In the genomic region with DNA sequence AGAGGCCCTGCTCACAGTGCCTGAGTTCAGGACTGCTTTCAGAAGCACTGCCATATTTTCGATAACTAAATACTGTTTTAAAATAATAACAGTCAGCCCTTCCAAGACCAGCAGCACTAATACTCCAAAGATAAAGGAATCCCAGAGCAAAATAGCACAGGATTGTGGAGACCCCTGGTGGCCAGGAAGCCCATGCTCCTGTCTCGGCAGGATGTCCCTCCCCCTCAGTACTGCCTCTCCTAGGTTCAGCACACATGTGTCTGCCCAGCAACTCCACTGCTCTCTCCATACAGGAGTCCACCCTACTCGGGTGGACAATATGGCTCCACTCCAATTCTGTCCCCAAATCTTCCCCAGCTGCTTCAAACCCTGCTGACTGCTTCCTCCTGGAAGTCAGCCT, we compare ENCODE assay signal across 8 mouse cellular contexts. TPM values are rescaled to one million over a fixed set of nuclear protein-coding genes. Genes with fewer than 3 reads are reported as not detected.
A peak's percentile ranks its signal among the peaks of the same experiment; 100 is the strongest.
DNase-seq lines count a peak whose midpoint lies in the region; ATAC-seq and TF ChIP-seq lines count a peak whose summit lies in the region.

No protein-coding gene starts in this region.

- peak; percentile 92 for TF ChIP-seq CTCF in hindbrain, postnatal 0 days (IDR thresholded peaks at IDR 0.05; ENCODE audit: low read depth)

- H3K36me3 ChIP-seq in intestine, embryonic 14.5 days (ENCODE audit: control insufficient read depth, insufficient read depth, low read length): 0 out of 2 replicates have a peak, but pooled peaks cover 4% of the 10 kb centered on the region
- no peaks in the 10 kb centered on the region for H3K36me3 ChIP-seq in intestine, embryonic 16.5 days (ENCODE audit: control insufficient read depth, insufficient read depth, low read length)
- H3K36me3 ChIP-seq in forebrain, embryonic 16.5 days (ENCODE audit: control insufficient read depth, insufficient read depth): no peaks in the 10 kb centered on the region
- no peaks in the 10 kb centered on the region for H3K36me3 ChIP-seq in hindbrain, postnatal 0 days (ENCODE audit: insufficient read depth, low read length)
- no peaks in the 10 kb centered on the region for H3K36me3 ChIP-seq in limb, embryonic 14.5 days (ENCODE audit: control insufficient read depth, insufficient read depth, low read length)
- no peaks in the 10 kb centered on the region for H3K36me3 ChIP-seq in neural tube, embryonic 12.5 days

- no peak overlapping the region for H3K4me3 ChIP-seq in intestine, embryonic 14.5 days (ENCODE audit: low read depth, low read length)
- H3K4me3 ChIP-seq in intestine, embryonic 16.5 days (ENCODE audit: low read length): no peak overlapping the region
- H3K4me3 ChIP-seq in forebrain, embryonic 16.5 days (replicated peaks; ENCODE audit: low read length): no peak overlapping the region
- H3K4me3 ChIP-seq in hindbrain, postnatal 0 days (ENCODE audit: low read length): no peak overlapping the region
- H3K4me3 ChIP-seq in limb, embryonic 14.5 days (replicated peaks; ENCODE audit: low read length): no peak overlapping the region
- no peak overlapping the region for H3K4me3 ChIP-seq in neural tube, embryonic 12.5 days

- peak; percentile 52; the same call in 1 of the 2 replicates for ATAC-seq in intestine, embryonic 14.5 days (replicated peaks; ENCODE audit: low FRiP score, low TSS enrichment, low read depth)
- ATAC-seq in intestine, embryonic 16.5 days: no peak
- peak; percentile 65 for ATAC-seq in forebrain, embryonic 16.5 days
- ATAC-seq in hindbrain, postnatal 0 days: peak; percentile 74
- ATAC-seq in limb, embryonic 14.5 days (ENCODE audit: low FRiP score, low read depth): peak; percentile 75; the same call in 1 of the 2 replicates
- 0 out of 2 replicates have a peak, but pooled peaks have one; percentile 53 for ATAC-seq in neural tube, embryonic 12.5 days (ENCODE audit: low FRiP score, low read depth)

- TF ChIP-seq POLR2A in limb, embryonic 14.5 days (IDR thresholded peaks at IDR 0.05; ENCODE audit: borderline replicate concordance, extremely low read depth, insufficient read depth, insufficient read length): no peak

- peaks cover 4% of the 10 kb centered on the region; the same call in 1 of the 2 replicates for H3K4me1 ChIP-seq in intestine, embryonic 14.5 days (replicated peaks; ENCODE audit: control insufficient read depth, insufficient read depth, low read length)
- no peaks in the 10 kb centered on the region for H3K4me1 ChIP-seq in intestine, embryonic 16.5 days (ENCODE audit: control insufficient read depth, insufficient read depth, low read length)
- H3K4me1 ChIP-seq in forebrain, embryonic 16.5 days (replicated peaks; ENCODE audit: control insufficient read depth, insufficient read depth, low read length): no peaks in the 10 kb centered on the region
- no peaks in the 10 kb centered on the region for H3K4me1 ChIP-seq in hindbrain, postnatal 0 days (ENCODE audit: insufficient read depth, low read length)
- no peaks in the 10 kb centered on the region for H3K4me1 ChIP-seq in limb, embryonic 14.5 days (ENCODE audit: control insufficient read depth, insufficient read depth, low read length)
- no peaks in the 10 kb centered on the region for H3K4me1 ChIP-seq in neural tube, embryonic 12.5 days

- no peak overlapping the region for H3K9ac ChIP-seq in intestine, embryonic 14.5 days (ENCODE audit: low read length)
- H3K9ac ChIP-seq in intestine, embryonic 16.5 days (ENCODE audit: low read depth, low read length): no peak overlapping the region
- no peak overlapping the region for H3K9ac ChIP-seq in forebrain, embryonic 16.5 days (replicated peaks; ENCODE audit: low read depth, low read length)
- H3K9ac ChIP-seq in hindbrain, postnatal 0 days (replicated peaks; ENCODE audit: low read length): no peak overlapping the region
- H3K9ac ChIP-seq in limb, embryonic 14.5 days (ENCODE audit: low read depth, low read length, severe bottlenecking): no peak overlapping the region
- no peak overlapping the region for H3K9ac ChIP-seq in neural tube, embryonic 12.5 days

- no peaks in the 10 kb centered on the region for H3K27me3 ChIP-seq in intestine, embryonic 14.5 days (replicated peaks; ENCODE audit: control insufficient read depth, insufficient read depth, low read length)
- no peaks in the 10 kb centered on the region for H3K27me3 ChIP-seq in intestine, embryonic 16.5 days (replicated peaks; ENCODE audit: control insufficient read depth, insufficient read depth, low read length)
- no peaks in the 10 kb centered on the region for H3K27me3 ChIP-seq in forebrain, embryonic 16.5 days (replicated peaks; ENCODE audit: control insufficient read depth, insufficient read depth, low read length)
- no peaks in the 10 kb centered on the region for H3K27me3 ChIP-seq in hindbrain, postnatal 0 days (ENCODE audit: insufficient read depth, low read length)
- no peaks in the 10 kb centered on the region for H3K27me3 ChIP-seq in limb, embryonic 14.5 days (ENCODE audit: control insufficient read depth, insufficient read depth, low read length)
- H3K27me3 ChIP-seq in neural tube, embryonic 12.5 days (replicated peaks): no peaks in the 10 kb centered on the region

- DNase-seq in intestine, embryonic 14.5 days (ENCODE audit: low spot score): peak; percentile 82
- DNase-seq in brain, embryonic 18.5 days (ENCODE audit: low read depth, low spot score): peak; percentile 39
- peak; percentile 87 for DNase-seq in hindbrain, postnatal 0 days (ENCODE audit: low spot score)
- peak; percentile 81 for DNase-seq in limb, embryonic 14.5 days (ENCODE audit: low spot score)
- DNase-seq in thymus, postnatal 14 days: peak; percentile 81

- H3K9me3 ChIP-seq in intestine, embryonic 14.5 days (ENCODE audit: control insufficient read depth, low read length): no peaks in the 10 kb centered on the region
- no peaks in the 10 kb centered on the region for H3K9me3 ChIP-seq in intestine, embryonic 16.5 days (ENCODE audit: control insufficient read depth, low read length)
- no peaks in the 10 kb centered on the region for H3K9me3 ChIP-seq in forebrain, embryonic 16.5 days (ENCODE audit: control insufficient read depth, low read length)
- no peaks in the 10 kb centered on the region for H3K9me3 ChIP-seq in hindbrain, postnatal 0 days (ENCODE audit: low read length)
- no peaks in the 10 kb centered on the region for H3K9me3 ChIP-seq in limb, embryonic 14.5 days (ENCODE audit: control insufficient read depth, low read length)
- H3K9me3 ChIP-seq in neural tube, embryonic 12.5 days: no peaks in the 10 kb centered on the region

- H3K4me2 ChIP-seq in intestine, embryonic 14.5 days (ENCODE audit: low read length): no peak overlapping the region
- no peak overlapping the region for H3K4me2 ChIP-seq in intestine, embryonic 16.5 days (ENCODE audit: low read depth, low read length)
- no peak overlapping the region for H3K4me2 ChIP-seq in forebrain, embryonic 16.5 days (ENCODE audit: low read length)
- no peak overlapping the region for H3K4me2 ChIP-seq in hindbrain, postnatal 0 days (ENCODE audit: low read depth, low read length)
- no peak overlapping the region for H3K4me2 ChIP-seq in limb, embryonic 14.5 days (replicated peaks; ENCODE audit: low read depth, low read length, severe bottlenecking)
- no peak overlapping the region for H3K4me2 ChIP-seq in neural tube, embryonic 12.5 days (replicated peaks)

- WGBS in intestine, embryonic 14.5 days: 15% methylated on average over 3 of the region's 3 CpGs
- WGBS in intestine, embryonic 16.5 days: 19% methylated on average over 3 of the region's 3 CpGs
- WGBS in forebrain, embryonic 16.5 days: 20% methylated on average over 3 of the region's 3 CpGs
- WGBS in hindbrain, postnatal 0 days: 28% methylated on average over 3 of the region's 3 CpGs
- 15% methylated on average over 3 of the region's 3 CpGs for whole genome bisulfite sequencing in limb, embryonic 14.5 days
- 25% methylated on average over 3 of the region's 3 CpGs for WGBS in neural tube, embryonic 12.5 days

- no peak overlapping the region for H3K27ac ChIP-seq in intestine, embryonic 14.5 days (ENCODE audit: low read depth)
- no peak overlapping the region for H3K27ac ChIP-seq in intestine, embryonic 16.5 days (ENCODE audit: low read length)
- H3K27ac ChIP-seq in forebrain, embryonic 16.5 days (ENCODE audit: low read length): no peak overlapping the region
- no peak overlapping the region for H3K27ac ChIP-seq in hindbrain, postnatal 0 days
- H3K27ac ChIP-seq in limb, embryonic 14.5 days (replicated peaks; ENCODE audit: low read depth, low read length): no peak overlapping the region
- H3K27ac ChIP-seq in neural tube, embryonic 12.5 days: no peak overlapping the region

RNA-seq across cellular contexts. Expression of a gene that starts 12.4 kb away (rescaled TPM):
- 10.8 and 13.1 TPM in 2 replicates for polyA plus RNA-seq in intestine, embryonic 14.5 days (2014; fragmentation: Nextera tagmentation; extraction: Ambion mirVana)
- polyA plus RNA-seq in intestine, embryonic 16.5 days (2015; fragmentation: Nextera tagmentation; extraction: Ambion mirVana): 9.5 and 10.1 TPM in 2 replicates
- 4.1 and 5.8 TPM in 2 replicates for polyA plus RNA-seq in forebrain, embryonic 16.5 days (2015; fragmentation: Nextera tagmentation; extraction: Ambion mirVana)
- total RNA-seq in hindbrain, postnatal 0 days (2014; rRNA removed): 14.2 and 22.3 TPM in 2 replicates
- 10.4 and 10.8 TPM in 2 replicates for polyA plus RNA-seq in hindbrain, postnatal 0 days (2015; fragmentation: Nextera tagmentation; extraction: Ambion mirVana)
- polyA plus RNA-seq in limb, embryonic 14.5 days (2012; rRNA removed): 9.9 and 10.9 TPM in 2 replicates
- polyA plus RNA-seq in limb, embryonic 14.5 days (2014; fragmentation: Nextera tagmentation; extraction: Ambion mirVana): 8.7 and 11.0 TPM in 2 replicates
- polyA plus RNA-seq in neural tube, embryonic 12.5 days (2016; fragmentation: Nextera tagmentation; extraction: Ambion mirVana): 3.8 and 3.9 TPM in 2 replicates
